Mouse (Mus musculus) bone marrow macrophage, adult 2 months (primary cell): ENCODE measurements around the gene Brd3os. TPM values are rescaled to one million over a fixed set of nuclear protein-coding genes. Genes with fewer than 3 reads are reported as not detected.

Source experiments
- H3K27ac ChIP-seq: 2 replicates; pipeline ENCODE4 v1.5.1; 2012; ENCODE audit warnings: low read depth, low read length; ENCODE audit not compliant: insufficient read depth
- H3K4me1 ChIP-seq: 2 replicates; pipeline ENCODE4 v1.6.1; 2012; ENCODE audit warnings: low read length; ENCODE audit not compliant: control insufficient read depth, insufficient read depth
- H3K4me3 ChIP-seq: 2 replicates; pipeline ENCODE4 v1.5.1; 2012; ENCODE audit warnings: mild to moderate bottlenecking, low read length, moderate library complexity; ENCODE audit not compliant: insufficient read depth
- CTCF ChIP-seq: IDR thresholded peaks from 2 replicates; pipeline ENCODE4 v1.5.1; 2012; ENCODE audit warnings: low read depth, mild to moderate bottlenecking, low read length, moderate library complexity
- POLR2A ChIP-seq: IDR thresholded peaks from 2 replicates; pipeline ENCODE4 v1.6.1; 2012; ENCODE audit warnings: mild to moderate bottlenecking, low read depth, low read length, borderline replicate concordance
- polyA plus RNA-seq: library from polyadenylated mRNA; stranded (reverse); fragments of >200 nt; gene quantifications from 2 replicates; pipeline ENCODE4 v1.2.4, GENCODE M21; 2012; ENCODE audit not compliant: missing spikeins, insufficient read depth, insufficient read length

Brd3os gene
- polyA plus RNA-seq, 1 experiment, result 1.2 TPM

DNA sequence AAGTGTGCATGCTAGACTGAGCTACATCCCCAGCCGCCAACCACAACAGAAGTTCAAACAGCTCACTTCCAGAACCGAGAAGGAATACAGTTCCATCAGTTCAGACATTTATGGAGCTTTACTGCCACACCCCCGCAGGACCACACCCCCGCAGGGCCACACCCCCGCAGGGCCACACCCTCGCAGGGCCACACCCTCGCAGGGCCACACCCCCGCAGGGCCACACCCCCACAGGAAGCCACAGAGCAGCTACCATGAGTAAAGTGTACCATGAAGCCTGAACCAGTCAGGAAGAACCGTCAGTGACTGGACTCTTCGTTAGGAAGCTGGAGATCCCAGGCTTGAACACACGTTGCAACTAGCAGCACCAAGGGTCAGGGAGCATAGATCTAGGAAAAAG lies 3.8 kb upstream of the Brd3os start:
- Histone ChIP-seq H3K4me1 (peaks cover 26% of the 10 kb centered on the region), H3K27ac (no peak overlapping the region), H3K4me3 (no peak overlapping the region)
- TF ChIP-seq POLR2A (no peak), CTCF (no peak)

DNA sequence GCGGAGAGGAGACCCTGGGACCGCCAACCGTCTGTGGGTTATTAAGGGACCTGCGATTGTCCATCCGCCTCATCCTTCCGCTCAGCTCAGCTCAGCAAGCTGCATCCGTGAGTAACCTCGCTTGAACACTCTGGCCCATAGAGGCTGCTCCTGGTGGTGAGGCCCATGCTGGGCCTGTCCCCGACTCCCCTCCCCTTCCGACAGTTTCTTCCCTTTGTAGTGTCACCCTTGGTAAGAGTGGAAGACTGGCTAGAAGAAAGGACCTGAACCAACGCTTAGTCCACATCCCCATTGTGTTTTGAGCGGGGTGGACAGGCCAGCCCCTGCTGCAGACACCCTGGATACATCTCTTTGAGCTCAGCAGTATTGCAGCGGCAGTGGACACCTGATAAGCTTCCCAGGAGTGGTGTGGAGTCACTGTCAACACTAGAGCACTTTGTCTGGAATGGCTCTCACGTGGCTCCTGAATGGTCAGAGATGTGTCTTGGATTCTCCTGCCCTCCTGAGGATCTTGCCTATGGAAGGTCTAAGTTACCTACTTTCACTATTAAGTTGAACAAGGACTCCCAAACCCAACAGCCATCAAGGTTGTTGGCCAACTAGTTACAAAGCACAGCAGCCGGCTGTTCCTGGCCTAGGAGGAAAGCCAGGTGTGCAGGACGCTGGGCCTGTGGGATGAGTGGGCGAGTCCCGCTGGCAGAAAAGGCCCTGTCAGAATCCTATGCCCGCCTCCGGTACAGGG lies 755 bp downstream of the Brd3os start:
- Histone ChIP-seq H3K27ac (no peak overlapping the region), H3K4me1 (peaks cover 10% of the 10 kb centered on the region), H3K4me3 (peak overlapping the region; percentile 68)
- no peak for TF ChIP-seq POLR2A
- TF ChIP-seq CTCF, result 0 out of 2 replicates have a peak, but pooled peaks have one; percentile 9

DNA sequence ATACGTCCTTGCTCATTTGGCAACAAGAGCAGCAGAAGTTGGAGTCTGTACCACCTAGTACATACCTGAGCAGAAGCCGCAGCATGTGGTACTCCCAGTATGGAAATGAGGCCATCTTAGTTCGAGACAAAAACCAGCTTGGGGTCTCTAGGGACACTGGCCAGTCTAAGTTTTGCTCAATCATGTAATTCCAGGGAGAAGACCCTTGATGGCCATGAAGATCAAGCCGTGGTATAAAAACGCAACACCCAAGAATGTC lies 1.3 kb downstream of the Brd3os start:
- H3K4me1 ChIP-seq, result peaks cover 7% of the 10 kb centered on the region
- H3K27ac ChIP-seq, result no peak overlapping the region
- TF ChIP-seq POLR2A (no peak), CTCF (no peak)
- no peak overlapping the region for H3K4me3 ChIP-seq

DNA sequence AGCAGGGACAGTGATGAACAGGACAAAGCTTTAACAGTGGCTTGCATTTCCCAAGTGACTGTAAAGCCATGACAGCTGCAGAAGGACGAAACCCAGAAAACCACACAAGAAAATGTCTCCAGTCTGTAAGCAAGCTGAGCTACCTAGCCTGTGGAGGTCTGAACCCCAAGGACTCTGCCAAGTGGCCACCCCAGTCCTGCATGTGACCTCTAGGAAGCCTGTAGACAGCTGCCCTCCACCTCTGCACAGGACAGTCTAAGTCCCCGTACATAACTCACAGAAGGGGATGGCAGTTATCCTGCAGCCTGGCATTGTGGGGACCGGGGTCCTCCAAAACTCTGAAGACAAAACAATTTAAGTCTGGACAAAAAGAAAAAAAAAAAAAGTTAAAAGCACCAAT lies 3.8 kb downstream of the Brd3os start:
- no peak overlapping the region for H3K4me3 ChIP-seq
- H3K27ac ChIP-seq, result no peak overlapping the region
- no peak for TF ChIP-seq POLR2A
- H3K4me1 ChIP-seq, result peaks cover 2% of the 10 kb centered on the region; the same call in 1 of the 2 replicates

DNA sequence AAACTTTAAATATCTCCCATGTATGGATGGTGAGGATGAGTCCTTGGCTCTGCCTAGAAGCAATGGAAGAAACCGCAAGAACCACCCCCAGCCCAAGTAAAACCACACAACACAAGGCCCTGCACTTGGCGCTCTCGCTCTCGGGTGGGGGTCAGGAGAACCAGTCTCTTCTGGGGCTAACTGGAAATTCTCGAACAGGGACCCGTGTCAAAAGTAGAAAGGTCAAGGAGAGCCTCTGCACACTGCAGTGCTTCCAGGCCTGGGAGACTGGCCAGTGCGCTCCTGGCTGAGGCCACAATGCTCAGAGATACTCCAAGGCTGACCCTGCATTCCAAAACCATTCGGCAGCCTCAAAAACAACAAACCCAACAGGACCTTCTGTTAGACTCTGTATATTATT lies 4.7 kb downstream of the Brd3os start:
- Histone ChIP-seq H3K4me1 (peaks cover under 1% of the 10 kb centered on the region; the same call in 1 of the 2 replicates), H3K4me3 (no peak overlapping the region), H3K27ac (no peak overlapping the region)
- TF ChIP-seq POLR2A (no peak), CTCF (no peak)

DNA sequence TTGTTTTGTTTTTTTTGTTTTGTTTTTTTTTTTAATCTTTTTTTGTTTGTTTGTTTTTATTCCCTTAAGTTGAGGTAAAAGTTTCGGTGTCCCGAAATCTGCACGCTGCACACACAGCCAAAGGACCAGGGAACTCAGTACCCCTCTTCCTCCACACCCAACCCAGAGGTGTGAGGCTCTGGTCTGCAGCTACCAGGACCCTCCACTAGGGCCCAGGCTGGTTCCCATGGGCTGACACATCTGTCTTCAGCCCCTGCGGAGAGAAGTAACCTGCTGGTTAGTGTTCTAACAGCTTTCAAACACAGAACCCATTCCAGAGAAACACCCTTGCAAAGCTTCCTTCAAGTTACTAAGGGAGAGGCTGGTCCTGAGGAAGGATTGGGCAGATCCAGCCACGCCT lies 5.7 kb downstream of the Brd3os start:
- no peaks in the 10 kb centered on the region for H3K4me1 ChIP-seq
- H3K4me3 ChIP-seq, result no peak overlapping the region
- TF ChIP-seq CTCF (no peak), POLR2A (no peak)
- H3K27ac ChIP-seq, result no peak overlapping the region

DNA sequence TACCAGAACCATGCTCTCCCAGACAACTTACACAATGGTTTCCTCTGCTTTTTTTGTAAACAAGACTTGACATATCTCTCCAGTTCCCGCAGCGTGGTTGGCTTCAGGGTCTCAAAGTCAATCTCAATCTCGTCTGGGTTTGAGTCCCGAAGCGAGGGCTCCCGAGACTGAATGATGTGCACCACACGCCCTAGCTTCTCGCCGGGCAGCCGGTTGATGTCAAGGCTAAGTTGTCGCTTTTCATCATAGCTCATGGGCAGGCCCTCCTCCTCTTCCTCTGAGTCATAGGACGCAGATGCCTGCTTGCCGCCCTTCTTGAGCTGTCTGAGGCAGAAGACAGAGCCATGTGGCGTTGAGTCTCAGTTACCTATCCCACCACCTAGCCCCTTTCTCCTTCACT lies 8.1 kb downstream of the Brd3os start:
- Histone ChIP-seq H3K4me3 (no peak overlapping the region), H3K4me1 (no peaks in the 10 kb centered on the region), H3K27ac (no peak overlapping the region)
- TF ChIP-seq CTCF, result no peak
- TF ChIP-seq POLR2A, result no peak

DNA sequence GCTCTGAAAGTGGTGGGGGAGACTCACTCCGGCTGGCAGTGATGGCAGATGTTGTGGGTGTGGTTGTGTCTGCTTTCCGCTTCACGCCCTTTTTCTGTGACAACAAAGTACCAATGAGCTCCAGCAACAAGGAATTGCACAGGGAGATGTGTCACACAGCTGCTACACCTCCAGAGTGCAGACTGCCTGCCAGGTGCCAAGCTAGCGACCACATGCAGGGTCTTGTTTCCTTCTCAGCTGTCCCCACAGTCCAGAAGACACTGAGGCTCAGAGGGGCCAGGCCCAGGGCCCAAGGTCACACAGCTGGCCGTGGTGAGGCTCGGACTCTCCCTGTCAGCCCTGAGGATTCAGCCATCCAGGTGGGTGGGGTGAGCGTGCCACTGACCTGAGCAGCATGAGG lies 17.6 kb downstream of the Brd3os start:
- H3K27ac ChIP-seq, result no peak overlapping the region
- no peaks in the 10 kb centered on the region for H3K4me1 ChIP-seq
- H3K4me3 ChIP-seq, result no peak overlapping the region
- TF ChIP-seq CTCF, result no peak
- TF ChIP-seq POLR2A, result no peak

DNA sequence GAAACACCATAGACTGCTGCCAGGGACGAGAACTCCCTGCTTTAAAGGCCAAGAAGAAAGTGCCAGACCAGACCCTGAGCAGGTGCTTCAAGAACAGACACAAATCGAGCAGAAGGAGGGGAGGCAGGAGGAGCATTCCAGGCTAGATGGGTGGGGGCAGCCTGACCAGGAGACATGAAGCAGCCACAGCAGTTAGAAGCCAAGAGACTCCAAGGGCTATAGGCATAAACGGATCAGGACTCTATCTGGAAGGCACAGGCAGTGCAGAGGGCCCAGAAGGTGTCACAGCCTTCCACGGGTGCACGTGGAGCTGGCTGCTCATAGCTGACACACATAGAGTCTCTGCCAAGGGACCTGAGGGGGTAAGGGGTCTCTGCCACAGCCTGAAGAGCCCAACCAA lies 18.0 kb downstream of the Brd3os start:
- Histone ChIP-seq H3K4me1 (no peaks in the 10 kb centered on the region), H3K4me3 (no peak overlapping the region), H3K27ac (no peak overlapping the region)
- TF ChIP-seq POLR2A, result no peak
- no peak for TF ChIP-seq CTCF

DNA sequence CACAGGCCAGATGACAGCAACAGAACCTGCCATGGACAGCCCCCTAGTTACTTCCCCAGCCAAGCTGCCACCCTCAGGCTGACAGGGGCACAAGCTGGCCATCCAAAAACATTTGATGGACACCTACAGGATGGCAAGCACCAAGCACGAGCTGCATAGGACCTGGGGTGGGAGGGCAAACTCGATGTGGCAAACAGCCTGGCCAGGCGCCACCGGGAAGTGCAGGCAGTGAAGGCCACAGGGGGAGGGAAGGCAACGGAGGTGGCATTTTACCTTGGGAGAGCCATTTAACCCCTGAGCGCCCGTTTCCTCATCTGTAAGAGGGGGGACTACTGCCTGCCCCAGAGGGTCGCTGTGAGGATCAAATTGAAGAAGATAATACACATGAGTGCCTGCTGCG lies 18.5 kb downstream of the Brd3os start:
- no peaks in the 10 kb centered on the region for H3K4me1 ChIP-seq
- H3K4me3 ChIP-seq, result no peak overlapping the region
- no peak overlapping the region for H3K27ac ChIP-seq
- no peak for TF ChIP-seq CTCF
- TF ChIP-seq POLR2A, result no peak

DNA sequence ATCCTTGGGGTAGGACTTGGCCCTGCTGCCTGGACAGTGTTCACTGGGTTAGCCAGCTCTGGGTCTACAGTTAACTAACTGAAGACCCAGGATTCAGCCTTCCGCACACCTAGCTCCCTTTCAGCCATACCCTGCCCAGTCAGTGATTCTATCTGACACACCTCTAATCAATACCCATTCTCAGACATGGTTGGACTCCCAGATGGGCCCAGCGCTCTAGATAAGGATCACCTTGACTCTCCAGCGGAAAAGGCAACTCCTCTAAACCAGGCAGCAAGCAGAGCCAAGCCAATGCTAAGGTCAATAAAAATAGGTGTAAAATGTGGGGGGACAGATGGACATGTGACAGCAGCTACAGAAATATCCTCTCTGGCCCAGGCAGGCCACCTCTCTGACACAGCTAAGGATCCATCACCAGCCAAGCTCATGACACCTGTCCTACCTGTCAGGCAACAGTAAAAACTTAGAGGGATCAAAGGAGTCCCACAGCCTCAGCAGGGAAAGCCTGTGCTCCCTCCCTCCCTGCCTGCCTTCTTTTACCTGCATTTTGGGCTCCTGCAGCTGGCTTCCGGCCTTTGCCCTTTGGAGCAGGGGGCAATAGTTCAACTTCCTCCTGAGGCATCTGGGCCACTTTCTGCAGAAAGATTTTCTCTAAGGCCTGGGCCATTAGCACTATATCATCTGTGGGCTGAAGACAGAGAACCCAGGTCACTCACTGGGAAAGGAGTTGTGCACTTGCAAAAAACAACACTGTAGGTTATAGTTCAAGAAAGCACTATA lies 19.9 kb downstream of the Brd3os start:
- Histone ChIP-seq H3K4me3 (no peak overlapping the region), H3K4me1 (no peaks in the 10 kb centered on the region), H3K27ac (no peak overlapping the region)
- no peak for TF ChIP-seq CTCF
- TF ChIP-seq POLR2A, result no peak
